Mouse (Mus musculus) C2C12 (cell line): Measurements from ENCODE around the gene Bmpr1a. TPM values are rescaled to one million over a fixed set of nuclear protein-coding genes. Genes with fewer than 3 reads are reported as not detected.

Experiments
- H3K27me3 ChIP-seq: one replicate; pipeline ENCODE4 v1.6.1; 2011; ENCODE audit not compliant: control insufficient read depth, insufficient read depth, insufficient read length
- H3K36me3 ChIP-seq: one replicate; pipeline ENCODE4 v1.6.1; 2011; ENCODE audit not compliant: control insufficient read depth, insufficient read depth
- H3K4me3 ChIP-seq: one replicate; pipeline ENCODE4 v1.5.1; 2011; ENCODE audit warnings: mild to moderate bottlenecking, control low read depth; ENCODE audit not compliant: poor library complexity, insufficient read depth, severe bottlenecking
- H3K79me2 ChIP-seq: one replicate; pipeline ENCODE4 v1.6.1; 2011; ENCODE audit not compliant: control insufficient read depth, insufficient read depth
- H3K79me3 ChIP-seq: one replicate; pipeline ENCODE4 v1.6.1; 2011; ENCODE audit warnings: low read depth, control low read depth
- H3ac ChIP-seq: one replicate; pipeline ENCODE3; 2011; ENCODE audit warnings: low read depth; ENCODE audit not compliant: control insufficient read depth, insufficient read length
- CEBPB ChIP-seq: IDR thresholded peaks from one replicate; pipeline ENCODE4 v1.6.1; 2011; ENCODE audit warnings: low read depth, mild to moderate bottlenecking, control low read depth, moderate library complexity
- CTCF ChIP-seq: IDR thresholded peaks from one replicate; pipeline ENCODE4 v1.5.1; 2011; ENCODE audit not compliant: control insufficient read depth, insufficient read depth, insufficient read length
- FOSL1 ChIP-seq: IDR thresholded peaks from one replicate; pipeline ENCODE4 v1.8.0; 2011; ENCODE audit warnings: mild to moderate bottlenecking, low read length; ENCODE audit not compliant: poor library complexity, insufficient read depth, severe bottlenecking
- MAX ChIP-seq: IDR thresholded peaks from one replicate; pipeline ENCODE4 v1.6.1; 2011; ENCODE audit warnings: mild to moderate bottlenecking, control low read depth
- MYOD1 ChIP-seq: IDR thresholded peaks from one replicate; pipeline ENCODE4 v1.6.1; 2011; ENCODE audit warnings: low read depth; ENCODE audit not compliant: control insufficient read depth, insufficient read length
- MYOG ChIP-seq: IDR thresholded peaks from one replicate; pipeline ENCODE4 v1.6.1; 2011; ENCODE audit not compliant: control insufficient read depth, insufficient read length; ENCODE audit errors: extremely low read depth
- USF1 ChIP-seq: IDR thresholded peaks from one replicate; pipeline ENCODE4 v1.6.1; 2011; ENCODE audit warnings: low read depth, mild to moderate bottlenecking, control low read depth, moderate library complexity
- polyA plus RNA-seq: library from polyadenylated mRNA; unstranded; fragments of >200 nt; fragmentation: generic; extraction: Trizol; gene quantifications from one replicate; pipeline ENCODE4 v1.2.1, GENCODE M21; 2012; ENCODE audit warnings: missing spikeins

Bmpr1a gene
- polyA plus RNA-seq, 1 experiment = 8.9 TPM

DNA sequence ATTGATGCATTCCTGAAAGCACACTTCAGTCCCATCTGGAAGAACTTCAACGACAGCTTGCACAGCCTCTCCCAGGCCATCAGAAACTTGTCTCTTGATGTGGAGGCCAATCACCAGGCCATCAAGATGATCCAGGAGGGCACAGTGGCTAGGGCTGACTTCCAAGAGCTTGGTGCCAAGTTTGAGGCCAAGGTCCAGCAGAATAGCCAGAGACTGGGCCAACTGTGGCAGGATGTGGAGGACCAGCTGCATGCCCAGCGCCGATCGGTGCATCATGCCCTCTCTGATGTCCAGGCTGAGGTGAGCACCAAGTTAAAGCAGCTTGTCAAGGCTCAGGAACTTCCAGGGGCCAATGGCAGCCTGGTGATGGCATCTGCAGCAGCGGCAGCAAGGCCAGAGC, 105.3 kb downstream of the Bmpr1a start:
- Histone ChIP-seq H3ac (no peak overlapping the region), H3K4me3 (no peak overlapping the region)
- no peak for TF ChIP-seq MAX
- no peak for TF ChIP-seq CEBPB

DNA sequence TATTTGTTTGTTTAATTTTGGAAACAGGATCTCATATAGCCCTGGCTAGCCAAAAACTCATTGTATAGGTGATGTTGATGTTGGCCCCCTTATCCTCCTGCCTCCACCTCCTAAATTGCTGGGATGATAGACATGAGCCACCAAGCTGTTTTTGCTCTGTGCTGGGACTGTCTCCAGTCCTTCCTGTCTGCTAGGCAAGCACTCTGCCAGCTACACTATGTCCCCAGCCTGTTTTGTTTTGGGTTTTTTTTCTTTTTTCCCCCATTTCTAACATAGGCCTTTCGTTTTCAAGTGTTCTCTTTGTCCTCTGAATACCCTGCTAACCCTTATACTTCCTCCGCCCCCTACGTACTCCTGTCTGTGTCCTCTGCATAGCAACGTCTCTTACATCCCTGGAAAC, 109.8 kb downstream of the Bmpr1a start:
- Histone ChIP-seq H3ac (no peak overlapping the region), H3K79me2 (no peaks in the 10 kb centered on the region), H3K27me3 (no peaks in the 10 kb centered on the region), H3K79me3 (no peaks in the 10 kb centered on the region), H3K4me3 (no peak overlapping the region), H3K36me3 (no peaks in the 10 kb centered on the region)
- TF ChIP-seq MYOG = no peak
- no peak for TF ChIP-seq MYOD1
- no peak for TF ChIP-seq FOSL1
- TF ChIP-seq MAX = no peak
- no peak for TF ChIP-seq CEBPB
- TF ChIP-seq CTCF = no peak
- TF ChIP-seq USF1 = no peak

More for the DNA sequence above, 105.3 kb downstream of the Bmpr1a start:
- Histone ChIP-seq H3K79me3 (no peaks in the 10 kb centered on the region), H3K79me2 (no peaks in the 10 kb centered on the region), H3K27me3 (no peaks in the 10 kb centered on the region), H3K36me3 (no peaks in the 10 kb centered on the region)

DNA sequence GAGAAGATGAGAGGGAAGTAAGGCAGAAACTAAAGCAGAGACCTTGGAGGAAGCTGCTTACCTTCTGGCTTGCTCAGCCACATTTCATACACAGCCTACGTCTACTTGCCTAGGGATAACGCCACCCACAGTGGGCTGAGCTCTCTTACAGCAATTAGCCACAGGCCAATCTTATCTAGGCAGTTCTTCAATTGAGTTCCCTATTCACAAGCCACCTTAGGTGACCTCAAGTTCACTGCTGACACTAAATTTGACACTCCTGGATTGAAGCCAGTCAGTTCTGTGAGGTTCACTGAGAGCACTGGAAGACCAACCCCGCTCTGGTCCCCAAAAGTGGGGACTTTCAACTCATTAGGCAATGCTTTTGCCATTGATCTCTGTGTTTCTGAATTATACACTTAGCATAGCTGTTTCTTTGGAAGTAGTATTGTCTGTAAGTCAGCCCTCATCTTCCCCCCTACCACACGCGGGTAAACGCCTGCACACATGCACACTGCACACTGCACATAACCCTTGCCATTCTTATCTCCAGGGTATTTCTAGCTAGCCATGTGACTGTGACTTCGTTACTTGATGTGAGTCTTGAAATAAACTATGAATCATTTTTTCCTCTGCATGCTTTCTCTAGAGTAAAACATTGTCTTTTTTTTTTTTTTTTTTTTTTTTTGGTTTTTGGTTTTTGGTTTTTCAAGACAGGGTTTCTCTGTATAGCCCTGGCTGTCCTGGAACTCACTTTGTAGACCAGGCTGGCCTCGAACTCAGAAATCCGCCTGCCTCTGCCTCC, 120.0 kb downstream of the Bmpr1a start:
- H3K36me3 ChIP-seq = no peaks in the 10 kb centered on the region
- no peak overlapping the region for H3ac ChIP-seq
- no peak overlapping the region for H3K4me3 ChIP-seq
- H3K27me3 ChIP-seq = no peaks in the 10 kb centered on the region
- no peaks in the 10 kb centered on the region for H3K79me2 ChIP-seq
- no peaks in the 10 kb centered on the region for H3K79me3 ChIP-seq
- TF ChIP-seq MYOG (no peak), FOSL1 (no peak), CTCF (no peak), MAX (no peak), MYOD1 (no peak)

GRCm38 (mm10) chr14:34378560-34379331, 124.4 kb downstream of the Bmpr1a start:
- Histone ChIP-seq H3K79me2 (no peaks in the 10 kb centered on the region), H3ac (no peak overlapping the region), H3K36me3 (no peaks in the 10 kb centered on the region), H3K27me3 (no peaks in the 10 kb centered on the region), H3K79me3 (no peaks in the 10 kb centered on the region), H3K4me3 (no peak overlapping the region)
- TF ChIP-seq CEBPB = no peak
- TF ChIP-seq FOSL1 = no peak
- no peak for TF ChIP-seq MYOG
- TF ChIP-seq MAX = no peak
- no peak for TF ChIP-seq CTCF
- no peak for TF ChIP-seq USF1
- no peak for TF ChIP-seq MYOD1

DNA sequence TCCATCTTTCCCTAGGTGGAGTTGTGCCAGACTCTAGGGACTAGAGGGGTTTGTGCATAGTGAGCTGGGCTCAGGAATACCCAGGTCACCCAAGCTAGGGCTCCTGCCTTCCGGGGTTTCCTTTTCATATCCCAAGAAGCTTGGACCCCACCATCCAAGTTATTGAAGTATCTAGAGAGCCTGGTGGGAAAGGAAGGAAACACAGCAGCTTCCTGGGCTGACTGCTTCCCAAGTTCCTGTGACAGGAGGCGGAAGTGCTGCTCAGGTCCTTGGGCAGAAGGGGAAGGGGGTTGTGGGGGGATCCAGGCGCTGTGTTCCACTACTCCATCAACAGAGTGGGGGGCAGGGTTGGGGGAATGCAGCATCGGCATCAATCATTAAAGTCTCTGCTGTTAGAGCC, 126.0 kb downstream of the Bmpr1a start:
- no peaks in the 10 kb centered on the region for H3K79me2 ChIP-seq
- H3K79me3 ChIP-seq = no peaks in the 10 kb centered on the region
- no peaks in the 10 kb centered on the region for H3K36me3 ChIP-seq
- H3K4me3 ChIP-seq = no peak overlapping the region
- no peak for TF ChIP-seq CTCF
- TF ChIP-seq FOSL1 = no peak
- TF ChIP-seq USF1 = no peak
- TF ChIP-seq MYOD1 = no peak
- no peak for TF ChIP-seq CEBPB
- no peak for TF ChIP-seq MAX
- TF ChIP-seq MYOG = no peak
- no peak overlapping the region for H3ac ChIP-seq
- no peaks in the 10 kb centered on the region for H3K27me3 ChIP-seq

GRCm38 (mm10) chr14:34375941-34376340, 127.2 kb downstream of the Bmpr1a start:
- Histone ChIP-seq H3ac (no peak overlapping the region), H3K79me2 (no peaks in the 10 kb centered on the region), H3K36me3 (no peaks in the 10 kb centered on the region), H3K4me3 (no peak overlapping the region), H3K27me3 (no peaks in the 10 kb centered on the region), H3K79me3 (no peaks in the 10 kb centered on the region)
- no peak for TF ChIP-seq MYOG
- no peak for TF ChIP-seq USF1
- no peak for TF ChIP-seq CTCF
- TF ChIP-seq FOSL1 = no peak
- no peak for TF ChIP-seq MYOD1
- TF ChIP-seq MAX = no peak
- no peak for TF ChIP-seq CEBPB
